Mouse (Mus musculus) lung, embryonic 15.5 days (tissue): ENCODE measurements at regions not wholly inside any gene's neighbourhood (a gene's known extent, or its start where the extent isn't known, plus 50 kb on each side); places are given as distances from the start of the nearest gene placed in this dataset.

Experiments used
- ATAC-seq: fragments of 200-750 bp; cut with Nextera tagmentation; 2 replicates; pipeline ENCODE4 v1.8.0; 2017; ENCODE audit warnings: moderate number of reproducible peaks, borderline replicate concordance; ENCODE audit not compliant: low FRiP score, low TSS enrichment; ENCODE audit errors: extremely low read depth
- H3K27ac ChIP-seq: fragments of 300-500 bp; sonication (generic); 2 replicates; pipeline ENCODE4 v1.5.1; 2015; ENCODE audit warnings: moderate library complexity, mild to moderate bottlenecking, inconsistent platforms
- H3K27me3 ChIP-seq: fragments of 300-500 bp; sonication (generic); 2 replicates; pipeline ENCODE4 v1.6.1; 2015; ENCODE audit warnings: inconsistent platforms
- H3K36me3 ChIP-seq: fragments of 300-500 bp; sonication (generic); 2 replicates; pipeline ENCODE4 v1.6.1; 2015; ENCODE audit warnings: inconsistent platforms
- H3K4me1 ChIP-seq: fragments of 300-500 bp; sonication (generic); 2 replicates; pipeline ENCODE4 v1.6.1; 2015; ENCODE audit warnings: inconsistent platforms
- H3K4me2 ChIP-seq: fragments of 300-500 bp; sonication (generic); 2 replicates; pipeline ENCODE4 v1.6.1; 2015; ENCODE audit warnings: inconsistent platforms, mild to moderate bottlenecking, moderate library complexity
- H3K4me3 ChIP-seq: fragments of 300-500 bp; sonication (generic); 2 replicates; pipeline ENCODE4 v1.5.1; 2015; ENCODE audit warnings: mild to moderate bottlenecking, inconsistent platforms
- H3K9ac ChIP-seq: fragments of 300-500 bp; sonication (generic); 2 replicates; pipeline ENCODE4 v1.6.1; 2015; ENCODE audit warnings: inconsistent platforms
- H3K9me3 ChIP-seq: fragments of 300-500 bp; sonication (generic); 2 replicates; pipeline ENCODE4 v1.6.1; 2016; ENCODE audit warnings: inconsistent platforms
- WGBS: fragments of 180-500 bp; shearing (Covaris S2); methylation state at CpG from one replicate; pipeline ENCODE4 v1.1.7; 2015; 5-methylcytosine and 5-hydroxymethylcytosine counted together

GRCm38 (mm10) chr16:76218310-76219170 lies 155.1 kb downstream of the Nrip1 start:
- Histone ChIP-seq H3K9ac (no peak overlapping the region), H3K4me1 (peaks cover 5% of the 10 kb centered on the region), H3K27me3 (no peaks in the 10 kb centered on the region), H3K36me3 (no peaks in the 10 kb centered on the region), H3K27ac (no peak overlapping the region), H3K4me3 (no peak overlapping the region), H3K9me3 (no peaks in the 10 kb centered on the region), H3K4me2 (no peak overlapping the region)
- ATAC-seq, result no peak
- WGBS, result 79% methylated on average over 11 of the region's 11 CpGs

- no peaks in the 10 kb centered on the region for H3K9me3 ChIP-seq
- no peak overlapping the region for H3K9ac ChIP-seq
- H3K27me3 ChIP-seq, result no peaks in the 10 kb centered on the region
- no peaks in the 10 kb centered on the region for H3K36me3 ChIP-seq
- WGBS, result 11% methylated on average over 8 of the region's 9 CpGs
- peaks cover 5% of the 10 kb centered on the region for H3K4me1 ChIP-seq
- no peak for ATAC-seq
- H3K27ac ChIP-seq, result peak overlapping the region; percentile 47; the same call in 1 of the 2 replicates
- H3K4me2 ChIP-seq, result peak overlapping the region; percentile 36
- H3K4me3 ChIP-seq, result no peak overlapping the region
Observed at GRCm38 (mm10) chr16:76216184-76216583, 157.4 kb downstream of the Nrip1 start.

- Histone ChIP-seq H3K27me3 (no peaks in the 10 kb centered on the region), H3K4me1 (peaks cover 5% of the 10 kb centered on the region), H3K9ac (no peak overlapping the region), H3K4me3 (no peak overlapping the region), H3K9me3 (no peaks in the 10 kb centered on the region), H3K27ac (no peak overlapping the region), H3K4me2 (0 out of 2 replicates have a peak overlapping the region, but pooled peaks have one; percentile 36), H3K36me3 (no peaks in the 10 kb centered on the region)
- ATAC-seq, result no peak
- WGBS, result 55% methylated on average over 5 of the region's 5 CpGs
Observed at GRCm38 (mm10) chr16:76215558-76215957, 158.1 kb downstream of the Nrip1 start.

- ATAC-seq, result no peak
- Histone ChIP-seq H3K4me2 (no peak overlapping the region), H3K27me3 (no peaks in the 10 kb centered on the region), H3K4me1 (no peaks in the 10 kb centered on the region), H3K4me3 (no peak overlapping the region), H3K36me3 (no peaks in the 10 kb centered on the region), H3K27ac (no peak overlapping the region), H3K9me3 (no peaks in the 10 kb centered on the region), H3K9ac (no peak overlapping the region)
- 32% methylated on average over 11 of the region's 11 CpGs for WGBS
Observed at GRCm38 (mm10) chr16:76201773-76202571, 171.7 kb downstream of the Nrip1 start.

- Histone ChIP-seq H3K27me3 (no peaks in the 10 kb centered on the region), H3K4me2 (no peak overlapping the region), H3K27ac (no peak overlapping the region), H3K9me3 (no peaks in the 10 kb centered on the region), H3K36me3 (no peaks in the 10 kb centered on the region), H3K9ac (no peak overlapping the region), H3K4me1 (no peaks in the 10 kb centered on the region), H3K4me3 (no peak overlapping the region)
- ATAC-seq, result no peak; the same call in 1 of the 2 replicates
- 43% methylated on average over 9 of the region's 9 CpGs for WGBS
Observed at GRCm38 (mm10) chr16:76200801-76201728, 172.6 kb downstream of the Nrip1 start.

GRCm38 (mm10) chr16:76200268-76200667 lies 173.4 kb downstream of the Nrip1 start:
- H3K27ac ChIP-seq, result no peak overlapping the region
- no peaks in the 10 kb centered on the region for H3K36me3 ChIP-seq
- no peaks in the 10 kb centered on the region for H3K4me1 ChIP-seq
- no peak overlapping the region for H3K4me2 ChIP-seq
- H3K9me3 ChIP-seq, result no peaks in the 10 kb centered on the region
- no peak overlapping the region for H3K4me3 ChIP-seq
- no peak for ATAC-seq
- no peaks in the 10 kb centered on the region for H3K27me3 ChIP-seq
- H3K9ac ChIP-seq, result no peak overlapping the region
- WGBS, result 53% methylated on average over 3 of the region's 3 CpGs

- no peaks in the 10 kb centered on the region for H3K9me3 ChIP-seq
- ATAC-seq, result no peak
- H3K27me3 ChIP-seq, result no peaks in the 10 kb centered on the region
- no peak overlapping the region for H3K4me2 ChIP-seq
- H3K9ac ChIP-seq, result no peak overlapping the region
- no peaks in the 10 kb centered on the region for H3K4me1 ChIP-seq
- H3K4me3 ChIP-seq, result no peak overlapping the region
- no peak overlapping the region for H3K27ac ChIP-seq
- H3K36me3 ChIP-seq, result no peaks in the 10 kb centered on the region
- WGBS, result 77% methylated on average over 3 of the region's 3 CpGs
Observed at GRCm38 (mm10) chr16:76199006-76199405, 174.6 kb downstream of the Nrip1 start.

GRCm38 (mm10) chr16:76194291-76194690 lies 172.2 kb upstream of the Samsn1 start:
- Histone ChIP-seq H3K4me3 (no peak overlapping the region), H3K27me3 (no peaks in the 10 kb centered on the region), H3K36me3 (no peaks in the 10 kb centered on the region), H3K4me2 (no peak overlapping the region), H3K4me1 (no peaks in the 10 kb centered on the region), H3K27ac (no peak overlapping the region), H3K9ac (no peak overlapping the region), H3K9me3 (no peaks in the 10 kb centered on the region)
- 64% methylated on average over 2 of the region's 2 CpGs for WGBS
- no peak for ATAC-seq

GRCm38 (mm10) chr16:76191135-76191534 lies 169.1 kb upstream of the Samsn1 start:
- WGBS, result 92% methylated on average over 10 of the region's 10 CpGs
- Histone ChIP-seq H3K4me2 (no peak overlapping the region), H3K36me3 (no peaks in the 10 kb centered on the region), H3K27ac (no peak overlapping the region), H3K9me3 (no peaks in the 10 kb centered on the region), H3K4me1 (no peaks in the 10 kb centered on the region), H3K9ac (no peak overlapping the region), H3K27me3 (no peaks in the 10 kb centered on the region), H3K4me3 (no peak overlapping the region)
- no peak for ATAC-seq

GRCm38 (mm10) chr16:76183556-76183955 lies 161.5 kb upstream of the Samsn1 start:
- ATAC-seq, result no peak
- Histone ChIP-seq H3K27me3 (no peaks in the 10 kb centered on the region), H3K27ac (no peak overlapping the region), H3K9ac (no peak overlapping the region), H3K4me2 (no peak overlapping the region), H3K9me3 (no peaks in the 10 kb centered on the region), H3K36me3 (no peaks in the 10 kb centered on the region), H3K4me1 (no peaks in the 10 kb centered on the region), H3K4me3 (no peak overlapping the region)
- WGBS, result 81% methylated on average over 2 of the region's 2 CpGs

- Histone ChIP-seq H3K9ac (no peak overlapping the region), H3K27me3 (no peaks in the 10 kb centered on the region), H3K4me1 (no peaks in the 10 kb centered on the region), H3K4me3 (no peak overlapping the region), H3K36me3 (no peaks in the 10 kb centered on the region), H3K4me2 (no peak overlapping the region), H3K27ac (no peak overlapping the region), H3K9me3 (no peaks in the 10 kb centered on the region)
- 25% methylated on average over 3 of the region's 3 CpGs for WGBS
- peak; percentile 70; the same call in 1 of the 2 replicates for ATAC-seq
Observed at GRCm38 (mm10) chr16:76183105-76183504, 161.0 kb upstream of the Samsn1 start.
